Mouse (Mus musculus) liver, embryonic 13.5 days (tissue): Measurements from ENCODE around the gene 9130204L05Rik. TPM values are rescaled to one million over a fixed set of nuclear protein-coding genes. Genes with fewer than 3 reads are reported as not detected.

Experiments used
- ATAC-seq: fragments of 200-750 bp; cut with Nextera tagmentation; 2 replicates; pipeline ENCODE4 v1.8.0; 2017; ENCODE audit warnings: low read depth, mild to moderate bottlenecking, moderate number of reproducible peaks, moderate library complexity
- DNase-seq: peaks from one replicate; pipeline ENCODE4 v3.0.0; 2022
- H3K27ac ChIP-seq: fragments of 300-500 bp; sonication (generic); 2 replicates; pipeline ENCODE4 v1.5.1; 2015; ENCODE audit warnings: moderate library complexity, mild to moderate bottlenecking, inconsistent platforms
- H3K27me3 ChIP-seq: fragments of 300-500 bp; sonication (generic); 2 replicates; pipeline ENCODE4 v1.6.1; 2015; ENCODE audit warnings: mild to moderate bottlenecking, inconsistent platforms
- H3K36me3 ChIP-seq: fragments of 300-500 bp; sonication (generic); 2 replicates; pipeline ENCODE4 v1.6.1; 2015; ENCODE audit warnings: mild to moderate bottlenecking, inconsistent platforms
- H3K4me1 ChIP-seq: fragments of 300-500 bp; sonication (generic); replicated peaks from 2 replicates; pipeline ENCODE4 v1.6.1; 2015; ENCODE audit warnings: inconsistent platforms
- H3K4me2 ChIP-seq: fragments of 300-500 bp; sonication (generic); 2 replicates; pipeline ENCODE4 v1.6.1; 2015; ENCODE audit warnings: inconsistent platforms, mild to moderate bottlenecking, moderate library complexity
- H3K4me3 ChIP-seq: fragments of 300-500 bp; sonication (generic); replicated peaks from 2 replicates; pipeline ENCODE4 v1.5.1; 2015; ENCODE audit warnings: mild to moderate bottlenecking, inconsistent platforms
- H3K9ac ChIP-seq: fragments of 300-500 bp; sonication (generic); 2 replicates; pipeline ENCODE4 v1.6.1; 2015; ENCODE audit warnings: mild to moderate bottlenecking, inconsistent platforms
- H3K9me3 ChIP-seq: fragments of 300-500 bp; sonication (generic); replicated peaks from 2 replicates; pipeline ENCODE4 v1.6.1; 2016; ENCODE audit warnings: inconsistent platforms
- WGBS: fragments of 180-500 bp; shearing (Covaris S2); methylation state at CpG from one replicate; pipeline ENCODE4 v1.1.7; 2015; ENCODE audit not compliant: insufficient replicate concordance; 5-methylcytosine and 5-hydroxymethylcytosine counted together
- polyA plus RNA-seq: library from polyadenylated mRNA; unstranded; fragments of >200 nt; fragmentation: Nextera tagmentation; extraction: Ambion mirVana; gene quantifications from 2 replicates; pipeline ENCODE4 v1.2.1, GENCODE M21; 2015

9130204L05Rik gene
- polyA plus RNA-seq = not detected in 2 replicates

DNA sequence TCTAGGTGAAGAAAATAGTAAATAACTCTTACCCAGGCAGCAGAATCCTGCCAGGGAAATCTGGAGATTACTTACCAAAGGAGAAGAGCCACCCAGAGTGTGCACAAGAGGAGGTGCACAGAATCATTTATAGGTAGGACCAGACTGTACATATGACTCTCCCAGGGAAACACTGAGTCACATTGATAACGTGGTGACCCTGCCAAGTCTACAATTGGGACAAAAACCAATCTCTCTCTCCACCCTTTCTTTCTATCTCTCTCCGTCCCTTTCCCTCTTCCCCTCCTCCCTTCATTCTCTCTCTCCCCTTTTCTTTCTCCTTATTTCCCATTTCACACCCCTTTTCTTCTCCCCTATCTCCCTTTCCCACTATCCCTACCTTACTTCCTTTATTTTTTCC is at the start of gene 9130204L05Rik:
TSS of gene 9130204L05Rik (minus strand) at position 101 of the 400 bp plus-strand sequence.
- Histone ChIP-seq H3K9ac (no peak within 1 kb of the TSS), H3K27me3 (no peaks in the 10 kb centered on the region), H3K36me3 (no peaks in the 10 kb centered on the region), H3K4me3 (no peak within 1 kb of the TSS), H3K4me2 (no peak within 1 kb of the TSS), H3K4me1 (no peaks in the 10 kb centered on the region), H3K27ac (no peak within 1 kb of the TSS), H3K9me3 (0 out of 2 replicates have a peak, but pooled peaks cover 9% of the 10 kb centered on the region)
- ATAC-seq (no peak), DNase-seq (no peak)
- 17% methylated on average over 2 of the region's 2 CpGs for WGBS

- Histone ChIP-seq H3K4me2 (no peak overlapping the region), H3K9ac (no peak overlapping the region), H3K9me3 (no peaks in the 10 kb centered on the region), H3K27me3 (no peaks in the 10 kb centered on the region), H3K36me3 (no peaks in the 10 kb centered on the region), H3K4me3 (no peak overlapping the region), H3K27ac (no peak overlapping the region), H3K4me1 (no peaks in the 10 kb centered on the region)
- DNase-seq = no peak
- no peak for ATAC-seq
Measured at GRCm38 (mm10) chr3:91108696-91109095, 18.1 kb upstream of the 9130204L05Rik start.

DNA sequence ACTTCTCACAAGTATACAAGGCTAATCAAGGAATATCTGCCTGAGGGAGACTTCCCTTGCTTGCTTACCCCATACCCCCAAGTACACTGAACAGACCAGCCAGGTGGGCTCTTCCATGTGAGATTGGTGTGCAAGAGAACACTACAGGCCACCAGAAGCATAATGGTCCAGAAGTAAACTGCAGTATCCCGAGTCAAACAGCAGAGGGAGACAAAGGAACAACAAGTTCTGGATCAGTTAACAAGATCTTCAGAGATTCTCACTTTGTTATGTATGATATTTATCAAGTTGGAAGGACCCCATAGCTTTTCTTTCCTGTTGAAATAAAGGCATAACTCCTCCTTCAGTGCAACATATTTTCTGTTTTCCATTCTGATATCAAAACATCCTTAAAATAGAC is 31.4 kb downstream of the 9130204L05Rik start:
- WGBS = 3% methylated on average over 1 of the region's 1 CpGs
- no peak overlapping the region for H3K27ac ChIP-seq
- H3K9ac ChIP-seq = no peak overlapping the region
- DNase-seq = no peak
- no peaks in the 10 kb centered on the region for H3K36me3 ChIP-seq
- no peak overlapping the region for H3K4me3 ChIP-seq
- ATAC-seq = no peak
- no peaks in the 10 kb centered on the region for H3K27me3 ChIP-seq
- H3K4me2 ChIP-seq = no peak overlapping the region
- H3K4me1 ChIP-seq = no peaks in the 10 kb centered on the region
- H3K9me3 ChIP-seq = no peaks in the 10 kb centered on the region

- H3K27ac ChIP-seq = no peak overlapping the region
- DNase-seq (no peak), ATAC-seq (no peak)
- H3K27me3 ChIP-seq = no peaks in the 10 kb centered on the region
- H3K4me2 ChIP-seq = no peak overlapping the region
- no peak overlapping the region for H3K9ac ChIP-seq
- 6% methylated on average over 1 of the region's 1 CpGs for WGBS
- H3K4me1 ChIP-seq = no peaks in the 10 kb centered on the region
- no peak overlapping the region for H3K4me3 ChIP-seq
- H3K36me3 ChIP-seq = no peaks in the 10 kb centered on the region
- no peaks in the 10 kb centered on the region for H3K9me3 ChIP-seq
Measured at GRCm38 (mm10) chr3:91052654-91053053, 37.9 kb downstream of the 9130204L05Rik start.
